Mouse (Mus musculus) small intestine, adult 2 months (tissue): ENCODE measurements at regions not wholly inside any gene's neighbourhood (a gene's known extent, or its start where the extent isn't known, plus 50 kb on each side); places are given as distances from the start of the nearest gene placed in this dataset.

ENCODE experiments used
- CTCF ChIP-seq: fragments of 200-500 bp; IDR thresholded peaks from 2 replicates; pipeline ENCODE4 v1.5.1; 2012; ENCODE audit warnings: low read depth, mild to moderate bottlenecking, control low read depth, inconsistent platforms, low read length, moderate library complexity, mixed read lengths; ENCODE audit not compliant: insufficient replicate concordance, insufficient read length; ENCODE audit errors: extremely low read depth
- POLR2A ChIP-seq: fragments of 200-500 bp; IDR thresholded peaks from 2 replicates; pipeline ENCODE4 v1.6.1; 2012; ENCODE audit warnings: low read depth, mild to moderate bottlenecking, control low read depth, inconsistent platforms, low read length, moderate library complexity

- TF ChIP-seq CTCF, result no peak
- no peak for TF ChIP-seq POLR2A
Observed at GRCm38 (mm10) chr12:113401578-113402113, 87.7 kb upstream of the Adam6b start.
